Mouse (Mus musculus): ENCODE results near the gene Zfp960. TPM values are rescaled to one million over a fixed set of nuclear protein-coding genes. Genes with fewer than 3 reads are reported as not detected.
"Not testable (repeated sequence)": the region's sequence is repeated elsewhere in the genome, so short reads cannot be mapped to it uniquely, and the experiment has no call there.

Zfp960 gene
- total RNA-seq (2015; ENCODE audit: low replicate concordance) = not detected in 2 replicates
- total RNA-seq (2017; ENCODE audit: low replicate concordance) = 1.2 TPM in 1 of 2 replicates, not detected in the other

- ATAC-seq (replicated peaks; ENCODE audit: low FRiP score, poor library complexity, severe bottlenecking) = not testable (repeated sequence)
These were observed at the start of gene Zfp960 for GRCm38 (mm10) chr17:17063628-17064494. Gene Zfp960, plus strand, starts transcription at chr17:17064113.

DNA sequence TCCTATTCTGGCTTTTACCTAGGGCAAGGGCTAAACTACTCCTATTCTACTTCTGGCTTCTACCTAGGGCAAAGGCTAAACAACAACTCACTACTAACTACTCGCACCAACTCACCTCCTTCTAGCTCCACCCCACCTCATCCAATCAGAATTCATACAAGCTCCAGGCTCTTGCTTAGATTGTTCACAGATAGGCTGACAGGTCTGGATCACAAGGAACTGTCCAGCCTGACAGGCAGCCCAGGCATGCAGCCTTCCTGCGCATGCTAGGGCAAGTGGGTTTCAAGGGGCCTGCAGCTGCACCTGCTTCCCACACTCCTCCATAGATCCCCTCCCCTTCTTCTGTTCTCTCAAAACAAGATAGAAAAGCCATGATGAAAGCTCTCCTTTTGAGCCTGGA is 45.8 kb upstream of the Zfp960 start:
- ATAC-seq (replicated peaks; ENCODE audit: low FRiP score, poor library complexity, severe bottlenecking) = not testable (repeated sequence)

- ATAC-seq (replicated peaks; ENCODE audit: low FRiP score, poor library complexity, severe bottlenecking) = not testable (repeated sequence)
These were observed 4.3 kb upstream of the Zfp960 start for GRCm38 (mm10) chr17:17059566-17059965.

- peak; percentile 94 for ATAC-seq (replicated peaks; ENCODE audit: low FRiP score, poor library complexity, severe bottlenecking)
These were observed 57.1 kb downstream of the Zfp960 start, which contains the start of gene Zfp97 for GRCm38 (mm10) chr17:17120830-17121502. Gene Zfp97, plus strand, starts transcription at chr17:17121415.

Other genes with a start within 250 kb of the Zfp960 start
- gene Zfp97, start 57.3 kb downstream of the Zfp960 start, total RNA-seq (2015; ENCODE audit: low replicate concordance) = 3.6 and 7.1 TPM in 2 replicates
- 3.1 TPM in 1 of 2 replicates, not detected in the other for gene Zfp97, start 57.3 kb downstream of the Zfp960 start, total RNA-seq (2017; ENCODE audit: low replicate concordance)